Mouse (Mus musculus) midbrain, embryonic 12.5 days (tissue): ENCODE data around the gene Rps3. TPM values are rescaled to one million over a fixed set of nuclear protein-coding genes. Genes with fewer than 3 reads are reported as not detected.

Source experiments
- ATAC-seq: fragments of 200-750 bp; cut with Nextera tagmentation; 2 replicates; pipeline ENCODE4 v1.8.0; 2017; ENCODE audit warnings: low read depth, moderate TSS enrichment, moderate library complexity; ENCODE audit not compliant: low FRiP score
- H3K27ac ChIP-seq: fragments of 300-500 bp; sonication (generic); replicated peaks from 2 replicates; pipeline ENCODE4 v1.5.1; 2016; ENCODE audit warnings: mild to moderate bottlenecking
- H3K27me3 ChIP-seq: fragments of 300-500 bp; sonication (generic); 2 replicates; pipeline ENCODE4 v1.6.1; 2016; ENCODE audit warnings: mild to moderate bottlenecking
- H3K36me3 ChIP-seq: fragments of 300-500 bp; sonication (generic); 2 replicates; pipeline ENCODE4 v1.6.1; 2016
- H3K4me1 ChIP-seq: fragments of 300-500 bp; sonication (generic); 2 replicates; pipeline ENCODE4 v1.6.1; 2016
- H3K4me2 ChIP-seq: fragments of 300-500 bp; sonication (generic); replicated peaks from 2 replicates; pipeline ENCODE4 v1.6.1; 2016; ENCODE audit warnings: mild to moderate bottlenecking, moderate library complexity
- H3K4me3 ChIP-seq: fragments of 300-500 bp; sonication (generic); 2 replicates; pipeline ENCODE4 v1.5.1; 2016; ENCODE audit warnings: mild to moderate bottlenecking
- H3K9ac ChIP-seq: fragments of 300-500 bp; sonication (generic); replicated peaks from 2 replicates; pipeline ENCODE4 v1.6.1; 2016; ENCODE audit warnings: mild to moderate bottlenecking, moderate library complexity
- H3K9me3 ChIP-seq: fragments of 300-500 bp; sonication (generic); 2 replicates; pipeline ENCODE4 v1.6.1; 2016; ENCODE audit warnings: mild to moderate bottlenecking
- whole genome bisulfite sequencing: fragments of 180-500 bp; shearing (Covaris S2); methylation state at CpG from one replicate; pipeline ENCODE4 v1.1.7; 2016; 5-methylcytosine and 5-hydroxymethylcytosine counted together
- polyA plus RNA-seq: library from polyadenylated mRNA; unstranded; fragments of >200 nt; fragmentation: Nextera tagmentation; extraction: Ambion mirVana; gene quantifications from 2 replicates; pipeline ENCODE4 v1.2.1, GENCODE M21; 2016

The Rps3 gene
- polyA plus RNA-seq, 1 experiment from 2014 or later, result 555 TPM

DNA sequence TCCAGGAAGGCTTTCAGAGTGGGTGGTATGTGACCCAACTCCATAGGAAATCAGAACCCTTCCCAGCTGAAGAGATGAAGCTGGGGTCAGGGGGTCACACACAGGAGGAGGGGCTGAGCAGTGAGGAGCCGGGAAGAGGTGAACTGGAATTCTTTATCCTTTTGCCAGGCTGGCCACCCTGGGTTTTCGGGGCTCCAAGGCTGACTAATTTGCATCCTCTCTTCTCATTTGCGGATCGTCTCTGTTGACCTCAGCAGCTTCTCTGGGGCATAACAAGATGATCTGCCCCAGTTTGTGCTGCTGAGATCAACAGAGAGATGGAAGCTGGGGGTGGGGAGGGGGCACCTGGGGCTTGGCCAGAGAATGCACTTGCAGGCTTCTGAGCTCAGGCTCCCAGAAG, 47.0 kb downstream of the Rps3 start:
- Histone ChIP-seq H3K27ac (peak overlapping the region; percentile 20; the same call in 1 of the 2 replicates), H3K27me3 (peaks cover 4% of the 10 kb centered on the region), H3K4me1 (peaks cover 42% of the 10 kb centered on the region), H3K36me3 (no peaks in the 10 kb centered on the region), H3K4me2 (no peak overlapping the region), H3K9me3 (no peaks in the 10 kb centered on the region), H3K4me3 (no peak overlapping the region), H3K9ac (no peak overlapping the region)
- WGBS, result 4% methylated on average over 4 of the region's 4 CpGs
- no peak for ATAC-seq

DNA sequence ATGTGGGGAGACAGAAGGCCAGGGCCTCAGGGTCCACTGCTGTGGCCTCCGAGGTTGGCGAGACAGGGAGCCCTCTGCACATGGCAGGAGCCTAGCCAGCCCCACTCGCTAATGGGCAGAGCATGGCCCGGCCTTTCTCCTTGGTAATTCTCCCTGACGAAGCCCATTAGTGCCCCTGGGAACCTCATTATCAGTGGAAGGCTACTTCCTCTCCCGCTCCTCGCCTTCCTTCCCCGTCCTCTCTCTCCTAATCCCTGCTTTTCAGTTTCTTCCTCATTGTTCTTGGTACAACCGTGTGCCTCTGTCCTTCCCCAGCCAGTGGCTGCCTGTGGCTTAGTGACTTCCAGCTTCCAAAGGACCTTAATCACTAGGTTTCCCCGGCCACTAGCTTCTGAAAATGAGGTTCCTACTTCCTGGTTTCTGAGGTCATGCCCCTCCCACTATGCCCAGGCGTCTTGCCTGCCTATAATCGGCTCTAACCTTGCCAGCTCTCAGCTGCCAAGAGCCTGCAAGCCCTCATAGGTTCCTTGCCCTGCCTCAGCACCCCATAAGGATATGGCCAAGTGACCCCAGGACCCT, 48.8 kb downstream of the Rps3 start:
- peak; percentile 32; the same call in 1 of the 2 replicates for ATAC-seq
- peaks cover 4% of the 10 kb centered on the region for H3K27me3 ChIP-seq
- no peak overlapping the region for H3K4me3 ChIP-seq
- H3K36me3 ChIP-seq, result no peaks in the 10 kb centered on the region
- no peaks in the 10 kb centered on the region for H3K9me3 ChIP-seq
- WGBS, result 16% methylated on average over 12 of the region's 12 CpGs
- 0 out of 2 replicates have a peak overlapping the region, but pooled peaks have one; percentile 0 for H3K4me2 ChIP-seq
- peaks cover 39% of the 10 kb centered on the region for H3K4me1 ChIP-seq
- H3K9ac ChIP-seq, result no peak overlapping the region; the same call in 1 of the 2 replicates
- peak overlapping the region; percentile 21 for H3K27ac ChIP-seq

DNA sequence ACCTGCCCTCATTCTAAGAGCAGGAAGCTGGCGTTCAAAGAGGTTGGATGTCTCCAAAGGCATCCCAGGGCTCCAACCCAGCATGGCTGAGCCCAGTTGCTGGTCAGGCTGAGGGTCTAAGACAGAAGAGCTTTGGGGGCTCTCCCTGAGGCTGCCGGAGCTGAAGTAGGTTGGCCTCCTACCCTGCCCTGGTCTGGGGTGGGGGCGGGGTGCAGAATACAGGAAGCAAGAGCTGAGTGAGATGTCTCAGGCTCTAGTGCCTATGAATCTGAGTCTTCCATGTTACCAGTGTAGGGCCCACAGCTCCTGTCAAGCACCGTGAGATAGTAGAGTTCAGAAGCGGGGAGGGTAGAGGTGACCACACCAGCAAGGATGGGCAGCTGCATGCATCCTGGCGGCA, 50.7 kb downstream of the Rps3 start:
- WGBS, result 92% methylated on average over 6 of the region's 6 CpGs
- Histone ChIP-seq H3K27me3 (peaks cover 4% of the 10 kb centered on the region), H3K36me3 (no peaks in the 10 kb centered on the region), H3K9ac (no peak overlapping the region), H3K4me2 (no peak overlapping the region), H3K4me1 (peaks cover 46% of the 10 kb centered on the region), H3K27ac (no peak overlapping the region), H3K4me3 (no peak overlapping the region), H3K9me3 (no peaks in the 10 kb centered on the region)
- ATAC-seq, result no peak

GRCm38 (mm10) chr7:99432248-99432647, 51.3 kb downstream of the Rps3 start:
- 66% methylated on average over 14 of the region's 14 CpGs for WGBS
- H3K4me2 ChIP-seq, result no peak overlapping the region
- H3K27me3 ChIP-seq, result peaks cover 4% of the 10 kb centered on the region
- no peaks in the 10 kb centered on the region for H3K9me3 ChIP-seq
- no peak overlapping the region for H3K4me3 ChIP-seq
- H3K9ac ChIP-seq, result no peak overlapping the region
- ATAC-seq, result 0 out of 2 replicates have a peak, but pooled peaks have one; percentile 12
- H3K27ac ChIP-seq, result peak overlapping the region; percentile 57; the same call in 1 of the 2 replicates
- peaks cover 51% of the 10 kb centered on the region for H3K4me1 ChIP-seq
- no peaks in the 10 kb centered on the region for H3K36me3 ChIP-seq

GRCm38 (mm10) chr7:99430246-99430645, 53.3 kb downstream of the Rps3 start:
- 67% methylated on average over 11 of the region's 11 CpGs for WGBS
- Histone ChIP-seq H3K27me3 (peaks cover 4% of the 10 kb centered on the region), H3K9me3 (no peaks in the 10 kb centered on the region), H3K4me1 (peaks cover 39% of the 10 kb centered on the region), H3K27ac (0 out of 2 replicates have a peak overlapping the region, but pooled peaks have one; percentile 30), H3K4me3 (no peak overlapping the region), H3K36me3 (peaks cover 4% of the 10 kb centered on the region; the same call in 1 of the 2 replicates), H3K4me2 (no peak overlapping the region), H3K9ac (no peak overlapping the region)
- no peak for ATAC-seq

GRCm38 (mm10) chr7:99429786-99430185, 53.8 kb downstream of the Rps3 start:
- Histone ChIP-seq H3K9ac (no peak overlapping the region), H3K4me3 (no peak overlapping the region), H3K9me3 (no peaks in the 10 kb centered on the region), H3K4me2 (no peak overlapping the region), H3K27me3 (no peaks in the 10 kb centered on the region; the same call in 1 of the 2 replicates), H3K36me3 (peaks cover 4% of the 10 kb centered on the region; the same call in 1 of the 2 replicates), H3K27ac (peak overlapping the region; percentile 30; the same call in 1 of the 2 replicates), H3K4me1 (peaks cover 39% of the 10 kb centered on the region)
- 32% methylated on average over 6 of the region's 6 CpGs for WGBS
- ATAC-seq, result no peak

DNA sequence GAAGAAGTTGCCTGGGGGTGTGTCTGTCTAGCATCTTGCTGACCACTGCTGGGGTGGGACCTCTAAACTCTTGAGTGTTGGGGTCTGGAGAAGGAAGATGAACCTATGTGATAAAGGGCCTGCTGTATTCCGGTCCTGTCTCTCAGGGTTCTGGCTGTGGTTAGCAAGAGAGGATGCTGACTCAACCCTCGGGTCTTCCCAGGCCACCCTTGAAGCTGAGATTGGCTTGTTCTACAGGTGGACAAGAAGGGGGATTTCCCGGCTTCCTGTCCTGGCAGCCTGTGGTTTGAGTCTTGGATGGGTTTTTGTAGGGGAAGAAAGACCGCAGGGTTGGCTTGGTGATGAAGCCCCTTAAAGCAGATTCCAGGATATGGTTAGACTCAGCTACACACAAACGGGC, 54.7 kb downstream of the Rps3 start:
- Histone ChIP-seq H3K4me2 (no peak overlapping the region), H3K27ac (peak overlapping the region; percentile 30; the same call in 1 of the 2 replicates), H3K9ac (no peak overlapping the region), H3K4me3 (no peak overlapping the region), H3K36me3 (peaks cover 4% of the 10 kb centered on the region; the same call in 1 of the 2 replicates), H3K9me3 (no peaks in the 10 kb centered on the region), H3K27me3 (no peaks in the 10 kb centered on the region; the same call in 1 of the 2 replicates), H3K4me1 (peaks cover 39% of the 10 kb centered on the region)
- 90% methylated on average over 5 of the region's 5 CpGs for WGBS
- ATAC-seq, result no peak

GRCm38 (mm10) chr7:99427987-99428386, 55.6 kb downstream of the Rps3 start:
- peaks cover 4% of the 10 kb centered on the region; the same call in 1 of the 2 replicates for H3K36me3 ChIP-seq
- no peaks in the 10 kb centered on the region for H3K27me3 ChIP-seq
- no peak overlapping the region for H3K27ac ChIP-seq
- no peak overlapping the region for H3K9ac ChIP-seq
- no peak overlapping the region for H3K4me3 ChIP-seq
- WGBS, result 93% methylated on average over 3 of the region's 3 CpGs
- H3K9me3 ChIP-seq, result no peaks in the 10 kb centered on the region
- no peak overlapping the region for H3K4me2 ChIP-seq
- no peak for ATAC-seq
- peaks cover 40% of the 10 kb centered on the region for H3K4me1 ChIP-seq

Other genes with a start within 250 kb of the Rps3 start
- gene Mogat2, start 245.1 kb downstream of the Rps3 start, polyA plus RNA-seq, result 5.5 and 5.6 TPM in 2 replicates
- 87.5 and 98.6 TPM in 2 replicates for gene Map6, start 216.3 kb downstream of the Rps3 start, polyA plus RNA-seq
- gene Serpinh1, start 130.5 kb downstream of the Rps3 start, polyA plus RNA-seq, result 475 and 557 TPM in 2 replicates
- 32.7 and 32.9 TPM in 2 replicates for gene Gdpd5, start 102.3 kb downstream of the Rps3 start, polyA plus RNA-seq
- gene Klhl35, start 17.7 kb downstream of the Rps3 start, polyA plus RNA-seq, result 37.4 and 38.1 TPM in 2 replicates
- gene Arrb1, start 51.7 kb upstream of the Rps3 start, polyA plus RNA-seq, result 13.4 and 14.1 TPM in 2 replicates
- 0.59 and 0.92 TPM in 2 replicates for gene Tpbgl, start 143.4 kb upstream of the Rps3 start, polyA plus RNA-seq
- 3.4 and 3.7 TPM in 2 replicates for gene Slco2b1, start 227.6 kb upstream of the Rps3 start, polyA plus RNA-seq
- gene Olfr520, start 246.5 kb upstream of the Rps3 start, polyA plus RNA-seq, result not detected in 2 replicates